Mouse (Mus musculus) c-Kit-positive CD71-negative TER-119-negative erythroid progenitor cells, embryonic 14.5 days (primary cell): Measurements from ENCODE around the gene Mad1l1.

ENCODE experiments used
- DNase-seq: peaks from one replicate; pipeline ENCODE4 v3.0.0-alpha.2; 2013; ENCODE audit warnings: low read depth

The Mad1l1 gene

GRCm38 (mm10) chr5:140087242-140087641, 234.1 kb downstream of the Mad1l1 start:
- DNase-seq, result no peak

DNA sequence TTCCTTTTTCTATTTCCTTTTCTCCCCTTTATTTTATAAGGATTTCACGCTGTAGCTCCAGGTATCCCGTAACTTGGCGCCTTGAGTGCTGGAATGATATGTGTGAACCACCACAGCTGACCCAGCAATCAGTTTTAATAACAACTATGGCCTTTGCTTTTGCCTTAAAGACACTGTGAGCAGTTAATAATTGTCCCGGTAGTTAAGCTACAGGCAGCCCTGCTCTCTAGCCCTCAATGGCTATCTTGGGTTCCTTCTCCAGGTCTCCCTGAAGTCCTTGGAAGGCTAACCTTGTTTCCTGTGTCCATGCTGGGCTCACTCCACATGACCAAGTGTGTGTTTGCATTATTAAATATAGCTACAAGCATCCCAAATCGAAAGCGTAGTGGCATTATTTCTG, 237.0 kb downstream of the Mad1l1 start:
- no peak for DNase-seq

- DNase-seq, result no peak
Observed at GRCm38 (mm10) chr5:140083911-140084310, 237.4 kb downstream of the Mad1l1 start.

- no peak for DNase-seq
Observed at GRCm38 (mm10) chr5:140082204-140082812, 239.0 kb downstream of the Mad1l1 start.

DNA sequence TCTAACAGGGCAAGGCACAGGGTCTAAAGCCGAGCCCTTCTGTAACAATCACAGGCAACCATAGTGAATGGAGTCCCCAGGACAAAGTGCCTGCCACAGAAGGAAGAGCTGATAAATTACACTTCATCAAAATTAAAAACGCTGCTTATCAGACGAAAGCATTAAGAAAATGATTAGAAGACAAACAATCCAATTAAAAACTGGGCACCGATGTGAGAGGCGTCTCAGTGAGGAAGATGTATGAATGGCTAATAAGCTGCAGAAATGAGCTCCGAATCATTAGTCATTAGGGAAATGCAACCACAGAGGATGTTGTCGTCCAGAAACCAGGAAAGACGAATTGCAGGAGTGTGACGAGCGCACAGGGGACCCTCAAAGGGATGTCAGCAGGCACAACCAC, 240.3 kb downstream of the Mad1l1 start:
- no peak for DNase-seq

GRCm38 (mm10) chr5:140079511-140079910, 241.8 kb downstream of the Mad1l1 start:
- DNase-seq, result no peak

DNA sequence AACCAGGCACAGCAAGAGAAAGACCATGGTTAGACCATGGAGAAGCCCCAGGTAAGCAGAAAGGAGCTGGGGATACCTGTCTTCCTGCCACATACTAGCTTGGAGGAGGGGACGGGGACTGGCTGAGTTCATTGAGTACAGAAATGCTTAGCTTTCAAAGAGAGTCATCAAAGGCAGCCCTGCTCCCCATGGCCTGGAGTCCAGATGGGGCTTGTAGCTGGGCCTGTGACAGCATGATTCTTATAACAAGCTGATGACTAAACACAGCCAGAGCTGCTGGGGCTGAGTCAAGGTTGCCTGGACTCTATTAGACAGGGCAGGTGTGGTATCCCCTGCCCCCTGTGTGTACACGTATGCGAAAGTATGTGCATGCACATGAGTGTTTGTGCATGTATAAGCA, 242.9 kb downstream of the Mad1l1 start:
- no peak for DNase-seq

DNA sequence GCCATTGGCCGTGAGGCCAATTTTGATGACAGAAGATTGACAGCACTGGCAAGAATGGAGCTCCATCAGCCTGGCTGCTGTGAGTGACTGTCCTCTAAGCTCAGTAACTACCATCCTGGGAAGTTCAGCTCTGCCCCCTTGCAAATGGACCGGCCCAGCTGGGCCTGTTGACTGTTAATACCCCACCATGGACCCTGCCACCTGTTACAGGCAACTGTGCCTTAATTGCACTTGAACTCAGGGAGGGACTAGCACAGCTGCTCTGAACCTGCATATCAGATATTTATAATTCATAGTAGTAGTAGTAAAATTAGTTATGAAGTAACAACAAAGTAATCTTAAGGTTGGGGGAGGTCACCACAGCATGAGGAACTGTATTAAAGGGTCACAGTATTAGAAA, 244.9 kb downstream of the Mad1l1 start:
- no peak for DNase-seq

GRCm38 (mm10) chr5:140073671-140074116, 247.7 kb downstream of the Mad1l1 start:
- no peak for DNase-seq

DNA sequence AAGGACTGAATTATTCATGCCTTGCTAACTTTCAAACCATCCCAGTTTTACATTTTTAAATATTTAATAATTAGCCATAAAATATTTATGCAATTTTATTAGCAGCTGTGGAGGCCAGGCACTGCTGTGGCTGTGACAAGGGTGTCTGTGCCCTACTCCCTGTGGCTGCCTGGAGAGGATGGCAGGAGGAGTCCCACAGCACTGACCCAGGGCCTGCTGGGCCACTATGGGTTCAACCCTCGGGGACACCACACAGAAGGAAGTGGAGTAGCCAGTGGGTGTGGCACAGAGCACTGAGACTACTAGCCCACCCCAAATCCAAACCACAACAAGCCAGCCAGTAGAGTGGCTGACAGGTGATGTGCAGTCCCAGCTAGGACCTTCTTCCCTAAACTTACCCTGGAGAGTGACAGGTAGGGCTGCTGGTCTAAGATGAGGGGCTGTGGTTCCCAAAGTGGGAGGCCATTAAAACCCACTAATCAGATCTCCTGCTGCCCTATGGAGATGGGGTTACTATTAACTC, 248.1 kb downstream of the Mad1l1 start:
- DNase-seq, result no peak

- no peak for DNase-seq
Observed at GRCm38 (mm10) chr5:140068506-140068905, 252.8 kb downstream of the Mad1l1 start.

DNA sequence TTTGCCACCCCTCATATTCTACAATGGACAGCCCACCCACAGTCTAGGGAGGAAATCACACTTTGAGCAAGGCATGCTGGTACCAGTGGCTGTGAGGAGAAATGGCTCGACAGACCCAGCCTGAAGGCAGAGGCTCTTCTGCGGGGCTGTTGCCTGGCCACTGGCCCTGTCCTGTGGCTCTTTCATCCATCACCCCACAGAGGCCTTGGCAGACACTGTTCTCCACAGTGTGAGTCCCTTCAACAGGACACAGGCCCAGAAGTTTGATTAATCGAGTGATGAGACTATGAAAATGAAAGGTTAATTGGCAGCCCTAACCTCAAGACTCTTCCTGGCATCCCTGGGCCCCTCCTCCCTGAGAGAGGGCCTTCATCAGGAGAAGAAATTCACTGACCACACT, 253.3 kb downstream of the Mad1l1 start:
- DNase-seq, result no peak

- DNase-seq, result no peak
Observed at GRCm38 (mm10) chr5:140066769-140067168, 254.6 kb downstream of the Mad1l1 start.

DNA sequence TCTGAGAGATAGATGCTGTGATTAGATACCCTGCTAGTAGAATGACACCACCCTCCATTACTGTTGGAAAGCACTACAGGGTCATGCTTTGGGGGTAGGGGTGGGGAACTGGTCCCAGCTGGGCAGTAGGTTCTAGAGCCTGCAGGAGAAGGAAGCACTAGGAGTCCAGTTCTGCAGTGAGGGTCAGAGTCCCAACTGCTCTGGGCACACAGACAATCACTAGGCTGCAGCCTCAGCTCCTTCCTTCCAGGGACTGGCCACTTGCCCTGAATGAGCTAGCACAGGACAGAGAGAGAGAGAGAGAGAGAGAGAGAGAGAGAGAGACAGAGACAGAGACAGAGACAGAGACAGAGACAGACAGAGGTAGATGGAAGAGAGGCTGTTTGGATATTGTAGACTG, 255.1 kb downstream of the Mad1l1 start:
- no peak for DNase-seq

- DNase-seq, result no peak
Observed at GRCm38 (mm10) chr5:140065281-140065945, 255.9 kb downstream of the Mad1l1 start.

DNA sequence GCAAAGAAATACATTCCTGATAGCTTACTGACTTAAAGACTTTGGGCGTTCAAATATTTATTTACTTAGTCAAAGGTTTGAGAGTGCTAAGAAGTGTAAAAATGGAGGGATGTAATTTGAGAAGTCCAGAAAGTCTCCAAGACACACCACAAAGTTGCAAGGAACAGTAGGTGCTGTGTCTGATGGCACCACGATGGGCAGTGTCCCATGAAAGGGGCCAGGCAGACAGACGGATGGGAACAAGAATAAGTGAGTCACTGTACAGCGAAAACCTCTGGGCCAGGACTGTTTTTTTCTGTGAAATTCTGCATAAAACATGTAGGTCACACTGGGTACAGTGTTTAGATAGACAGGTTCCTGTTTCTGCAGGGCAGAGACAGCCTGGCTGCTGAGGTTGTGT, 256.8 kb downstream of the Mad1l1 start:
- DNase-seq, result no peak

DNA sequence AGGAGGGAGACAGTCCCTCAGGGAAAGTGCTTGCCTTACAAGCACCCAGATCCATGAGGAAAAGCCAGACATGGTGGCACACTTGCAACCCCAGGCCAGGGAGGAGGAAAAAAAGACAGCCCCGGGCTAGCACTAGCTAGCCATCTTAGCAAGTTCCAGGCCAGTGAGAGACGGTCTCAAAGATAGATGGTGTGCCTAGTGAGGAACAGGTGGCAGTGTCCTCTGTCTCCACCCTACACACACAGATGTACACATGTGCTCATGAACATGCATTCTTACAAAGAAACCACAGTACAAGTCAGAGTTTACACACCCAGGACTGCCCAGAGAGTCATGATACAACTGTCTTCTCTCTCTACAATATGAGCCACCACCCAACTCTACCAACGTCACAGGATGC, 258.5 kb downstream of the Mad1l1 start:
- DNase-seq, result no peak

- DNase-seq, result no peak
Observed at GRCm38 (mm10) chr5:140062316-140062715, 259.0 kb downstream of the Mad1l1 start.

- no peak for DNase-seq
Observed at GRCm38 (mm10) chr5:140061296-140061879, 260.0 kb downstream of the Mad1l1 start.

GRCm38 (mm10) chr5:140056291-140056690, 265.1 kb downstream of the Mad1l1 start:
- DNase-seq, result no peak

GRCm38 (mm10) chr5:140055431-140055830, 265.9 kb downstream of the Mad1l1 start:
- DNase-seq, result no peak

GRCm38 (mm10) chr5:140053626-140054025, 267.7 kb downstream of the Mad1l1 start:
- no peak for DNase-seq

GRCm38 (mm10) chr5:140052405-140052804, 268.9 kb downstream of the Mad1l1 start:
- DNase-seq, result no peak
